Mouse (Mus musculus) embryonic facial prominence, embryonic 15.5 days (tissue): ENCODE data around the gene Ndufaf4. TPM values are rescaled to one million over a fixed set of nuclear protein-coding genes. Genes with fewer than 3 reads are reported as not detected.
"Not testable (repeated sequence)": the region's sequence is repeated elsewhere in the genome, so short reads cannot be mapped to it uniquely, and the experiment has no call there.

Source experiments
- ATAC-seq: fragments of 200-750 bp; cut with Nextera tagmentation; 2 replicates; pipeline ENCODE4 v1.8.0; 2017; ENCODE audit warnings: low read depth, moderate TSS enrichment; ENCODE audit not compliant: insufficient number of reproducible peaks, low FRiP score, low TSS enrichment
- H3K27ac ChIP-seq: fragments of 300-500 bp; sonication (generic); replicated peaks from 2 replicates; pipeline ENCODE4 v1.5.1; 2015; ENCODE audit warnings: mild to moderate bottlenecking, inconsistent platforms
- H3K27me3 ChIP-seq: fragments of 300-500 bp; sonication (generic); 2 replicates; pipeline ENCODE4 v1.6.1; 2015; ENCODE audit warnings: inconsistent platforms
- H3K36me3 ChIP-seq: fragments of 300-500 bp; sonication (generic); 2 replicates; pipeline ENCODE4 v1.6.1; 2015; ENCODE audit warnings: mild to moderate bottlenecking, inconsistent platforms
- H3K4me1 ChIP-seq: fragments of 300-500 bp; sonication (generic); 2 replicates; pipeline ENCODE4 v1.6.1; 2015; ENCODE audit warnings: inconsistent platforms
- H3K4me2 ChIP-seq: fragments of 300-500 bp; sonication (generic); replicated peaks from 2 replicates; pipeline ENCODE4 v1.6.1; 2015; ENCODE audit warnings: mild to moderate bottlenecking, inconsistent platforms
- H3K4me3 ChIP-seq: fragments of 300-500 bp; sonication (generic); replicated peaks from 2 replicates; pipeline ENCODE4 v1.5.1; 2015; ENCODE audit warnings: mild to moderate bottlenecking, inconsistent platforms
- H3K9ac ChIP-seq: fragments of 300-500 bp; sonication (generic); 2 replicates; pipeline ENCODE4 v1.6.1; 2015; ENCODE audit warnings: inconsistent platforms
- H3K9me3 ChIP-seq: fragments of 300-500 bp; sonication (generic); replicated peaks from 2 replicates; pipeline ENCODE4 v1.6.1; 2016; ENCODE audit warnings: inconsistent platforms
- WGBS: fragments of 180-500 bp; shearing (Covaris S2); methylation state at CpG from one replicate; pipeline ENCODE4 v1.1.7; 2015; 5-methylcytosine and 5-hydroxymethylcytosine counted together
- polyA plus RNA-seq: library from polyadenylated mRNA; unstranded; fragments of >200 nt; fragmentation: Nextera tagmentation; extraction: Ambion mirVana; gene quantifications from 2 replicates; pipeline ENCODE4 v1.2.1, GENCODE M21; 2015

The Ndufaf4 gene
- 38.8 and 40.6 TPM in 2 replicates for polyA plus RNA-seq

DNA sequence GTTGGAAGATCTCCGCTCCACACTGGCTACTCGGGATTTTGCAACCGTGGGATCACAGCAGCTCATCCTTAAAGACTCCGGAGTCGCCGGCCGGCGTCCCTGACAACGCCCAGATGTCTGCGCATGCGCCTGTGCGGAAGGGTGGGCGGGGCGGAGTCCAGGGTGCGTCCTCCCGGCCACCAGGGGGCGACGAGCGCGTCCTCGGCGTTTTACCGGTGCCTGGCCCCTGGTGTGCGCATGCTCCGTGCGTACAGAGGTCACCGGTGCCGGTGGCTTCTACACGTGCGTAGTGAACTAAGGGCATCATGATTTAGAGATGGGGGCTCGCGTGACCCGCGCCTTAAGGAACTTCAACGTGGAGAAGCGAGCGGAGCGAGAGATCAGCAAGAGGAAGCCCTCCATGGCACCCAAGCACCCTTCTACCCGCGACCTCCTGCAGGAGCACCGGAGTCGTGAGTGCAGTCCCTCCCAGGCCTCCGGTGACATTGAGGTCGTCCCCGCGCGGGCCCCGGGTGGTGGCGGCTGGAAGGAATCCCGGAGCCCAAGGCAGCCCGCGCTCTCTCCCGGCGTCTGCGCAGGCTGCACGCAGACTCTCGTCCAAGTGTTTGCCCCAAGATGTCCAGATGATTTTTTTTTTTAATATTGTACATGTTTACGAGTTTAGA lies at the start of gene Ndufaf4:
Ndufaf4 (plus strand) TSS at position 233 of the 665 bp plus-strand sequence.
- no peaks in the 10 kb centered on the region for H3K9me3 ChIP-seq
- peak within 1 kb of the TSS; percentile 86 for H3K4me3 ChIP-seq
- H3K4me2 ChIP-seq: peak within 1 kb of the TSS; percentile 81
- H3K36me3 ChIP-seq: peaks cover 8% of the 10 kb centered on the region; the same call in 1 of the 2 replicates
- WGBS: under 1% methylated on average over 58 of the region's 58 CpGs
- peaks cover 10% of the 10 kb centered on the region for H3K4me1 ChIP-seq
- peak; percentile 97 for ATAC-seq
- no peaks in the 10 kb centered on the region for H3K27me3 ChIP-seq
- H3K27ac ChIP-seq: peak within 1 kb of the TSS; percentile 44; the same call in 1 of the 2 replicates
- peak within 1 kb of the TSS; percentile 80 for H3K9ac ChIP-seq

DNA sequence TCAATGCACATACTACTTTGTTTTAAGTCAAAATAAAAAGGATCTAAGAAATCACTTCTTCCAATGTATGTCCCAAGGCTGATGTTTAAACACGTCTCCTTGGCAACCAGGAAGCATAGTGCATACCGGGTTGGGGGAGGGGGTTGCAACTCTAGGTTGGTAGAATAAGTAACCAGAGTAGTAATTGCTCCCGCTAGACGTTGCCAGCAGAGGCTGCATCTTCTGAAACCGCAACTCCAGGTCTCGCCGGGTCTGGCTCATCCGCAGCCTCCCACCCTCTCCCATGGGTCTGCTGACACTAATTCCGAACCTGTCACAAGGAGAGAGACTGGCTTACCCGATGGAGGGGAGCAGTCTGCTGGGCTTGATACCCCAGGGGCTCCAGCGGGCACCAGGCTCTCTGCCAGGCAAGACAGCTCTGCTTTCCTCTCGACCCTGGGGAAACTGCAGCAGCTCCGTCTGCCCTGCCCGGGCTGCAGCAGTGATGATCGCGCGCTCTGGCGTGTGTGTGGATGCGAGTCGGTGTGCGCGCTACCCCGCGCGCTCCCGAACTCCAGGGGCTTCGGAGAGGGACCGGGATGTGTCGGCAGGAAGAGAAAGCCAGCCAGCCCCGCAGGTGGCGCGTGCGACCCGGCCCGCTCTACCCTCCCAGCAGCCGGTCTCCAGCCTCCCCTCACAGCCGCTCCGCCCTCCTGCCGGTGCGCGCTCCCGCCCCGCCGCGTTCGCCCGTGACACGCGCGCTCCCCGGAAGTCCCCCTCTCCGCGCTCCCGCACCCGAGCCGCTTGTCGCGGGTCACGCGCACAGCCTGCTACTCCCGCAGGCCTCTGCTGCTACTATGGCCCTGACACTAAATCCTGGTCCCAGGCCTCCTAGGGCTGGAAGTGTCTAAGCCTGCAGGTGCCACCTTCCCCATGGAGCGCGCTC lies 47.2 kb upstream of the Ndufaf4 start, which contains the start of gene Klhl32:
Klhl32 (minus strand) TSS at position 724 of the 925 bp plus-strand sequence.
- WGBS: under 1% methylated on average over 52 of the region's 63 CpGs
- no peak within 1 kb of the TSS; the same call in 1 of the 2 replicates for H3K27ac ChIP-seq
- H3K4me2 ChIP-seq: peak within 1 kb of the TSS; percentile 92
- ATAC-seq: peak; percentile 87
- no peaks in the 10 kb centered on the region for H3K9me3 ChIP-seq
- H3K9ac ChIP-seq: peak within 1 kb of the TSS; percentile 41
- no peaks in the 10 kb centered on the region for H3K36me3 ChIP-seq
- H3K4me3 ChIP-seq: peak within 1 kb of the TSS; percentile 73
- no peaks in the 10 kb centered on the region for H3K4me1 ChIP-seq
- H3K27me3 ChIP-seq: no peaks in the 10 kb centered on the region

DNA sequence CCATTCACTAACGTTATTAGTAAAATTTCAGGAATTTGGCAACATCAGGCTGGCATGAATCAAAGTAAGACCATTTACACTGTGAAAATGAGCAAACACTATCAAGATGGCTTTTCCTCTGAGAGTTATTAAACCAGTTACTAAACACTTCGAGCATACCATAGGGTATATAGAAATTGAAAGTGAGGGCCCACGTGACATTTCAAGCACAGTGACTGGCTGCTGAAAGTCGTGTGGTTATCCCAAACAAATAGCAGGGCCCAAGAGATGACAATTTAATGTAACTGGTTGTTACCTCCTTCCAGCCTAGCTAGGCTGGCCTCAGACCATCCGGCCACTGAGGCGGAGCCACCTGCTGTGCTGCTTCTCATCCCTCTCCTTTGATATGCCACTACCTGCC lies 32.2 kb upstream of the Ndufaf4 start:
- Histone ChIP-seq H3K4me3 (no peak overlapping the region), H3K27me3 (no peaks in the 10 kb centered on the region), H3K4me2 (no peak overlapping the region), H3K4me1 (no peaks in the 10 kb centered on the region), H3K36me3 (no peaks in the 10 kb centered on the region), H3K9ac (no peak overlapping the region), H3K9me3 (no peaks in the 10 kb centered on the region), H3K27ac (no peak overlapping the region)
- no peak for ATAC-seq
- 42% methylated on average over 6 of the region's 6 CpGs for WGBS

DNA sequence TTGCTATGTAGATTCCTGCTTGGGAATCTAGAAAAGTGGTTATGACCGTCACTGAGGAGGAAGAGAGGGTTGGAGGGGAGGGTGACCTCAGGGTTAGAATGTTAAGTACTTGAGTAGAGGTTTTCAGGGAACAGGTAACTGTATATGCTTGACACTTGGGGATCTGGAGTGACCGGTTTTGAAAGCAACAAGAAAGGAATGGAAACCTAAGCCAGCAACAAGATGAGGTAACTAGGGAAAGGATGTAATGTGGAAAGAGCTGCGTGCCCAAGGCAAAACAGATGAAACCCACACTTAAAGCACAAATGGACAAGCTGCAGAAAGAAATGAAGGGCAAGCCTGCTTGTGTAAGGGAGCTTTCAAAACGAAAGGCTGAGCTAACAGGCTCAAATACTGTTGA lies 28.7 kb upstream of the Ndufaf4 start:
- Histone ChIP-seq H3K27me3 (no peaks in the 10 kb centered on the region), H3K36me3 (no peaks in the 10 kb centered on the region), H3K9ac (no peak overlapping the region), H3K4me1 (no peaks in the 10 kb centered on the region), H3K4me3 (no peak overlapping the region), H3K4me2 (no peak overlapping the region), H3K9me3 (no peaks in the 10 kb centered on the region), H3K27ac (no peak overlapping the region)
- WGBS: 24% methylated on average over 4 of the region's 4 CpGs
- no peak for ATAC-seq

DNA sequence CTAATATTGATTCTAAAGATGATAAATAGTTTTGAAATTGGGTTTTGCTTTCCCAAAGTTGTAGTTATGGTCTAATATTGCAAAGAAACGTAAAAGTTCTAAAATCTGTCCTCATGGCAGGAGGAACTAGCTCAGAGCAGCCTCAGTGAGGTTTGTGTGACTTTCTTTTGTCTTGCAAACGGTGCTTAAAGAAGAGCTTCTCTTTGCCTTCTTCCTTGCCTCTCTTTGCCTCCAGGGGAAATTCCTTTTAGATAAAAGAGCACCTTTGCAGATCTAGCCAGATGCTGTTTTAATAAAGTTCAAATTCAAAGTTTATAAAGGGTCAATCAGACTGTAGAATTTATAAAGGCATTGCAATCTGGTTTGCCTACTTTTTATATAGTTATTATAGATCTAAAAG lies 8.5 kb upstream of the Ndufaf4 start:
- not testable (repeated sequence) for H3K4me2 ChIP-seq, H3K9ac ChIP-seq, ATAC-seq, H3K36me3 ChIP-seq, H3K27ac ChIP-seq, H3K27me3 ChIP-seq, H3K4me1 ChIP-seq, H3K4me3 ChIP-seq, H3K9me3 ChIP-seq
- 21% methylated on average over 2 of the region's 2 CpGs for WGBS

DNA sequence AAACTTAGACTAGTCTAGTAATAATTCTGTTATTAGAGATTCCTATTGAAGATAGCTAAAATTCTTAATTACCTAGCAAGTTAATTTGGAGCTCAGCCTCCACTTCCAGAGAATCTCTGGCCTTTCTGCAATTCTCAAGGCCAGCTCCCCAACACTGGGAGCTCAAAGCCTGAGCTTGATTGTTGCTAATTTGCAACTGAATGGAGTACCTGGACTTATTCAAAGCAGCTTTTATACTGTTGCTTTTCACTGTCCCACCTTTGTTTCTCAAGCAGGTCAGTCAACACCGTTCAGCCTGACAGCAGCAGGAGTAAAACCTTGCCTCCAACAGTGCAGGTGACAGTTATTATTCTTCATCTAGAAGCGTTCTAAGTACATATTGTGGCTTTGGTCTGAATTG lies 5.6 kb upstream of the Ndufaf4 start:
- H3K27me3 ChIP-seq, H3K4me1 ChIP-seq, H3K4me3 ChIP-seq, ATAC-seq, H3K27ac ChIP-seq, H3K36me3 ChIP-seq, H3K9me3 ChIP-seq, H3K9ac ChIP-seq, H3K4me2 ChIP-seq: not testable (repeated sequence)
- WGBS: 80% methylated on average over 2 of the region's 2 CpGs

DNA sequence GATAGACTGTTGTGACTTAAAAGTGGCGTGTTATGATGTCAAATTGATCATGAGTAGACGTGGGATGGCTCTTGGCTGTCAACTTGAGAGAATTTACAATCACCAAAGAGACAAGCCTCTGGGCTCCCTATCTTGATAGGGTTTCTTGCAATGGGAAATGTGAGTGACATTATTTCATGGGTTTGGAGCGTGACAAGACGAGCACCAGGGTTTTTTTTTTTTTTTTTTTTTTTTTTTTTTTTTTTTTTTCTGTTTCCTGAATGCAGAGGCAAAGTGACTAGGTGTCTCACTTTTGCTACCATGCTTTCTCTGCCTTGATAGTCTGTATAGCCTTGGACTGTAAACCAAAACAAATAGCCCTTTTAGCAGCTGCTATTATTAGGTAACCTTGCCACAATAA lies 3.3 kb upstream of the Ndufaf4 start:
- Histone ChIP-seq H3K27ac (no peak overlapping the region), H3K9me3 (no peaks in the 10 kb centered on the region), H3K27me3 (no peaks in the 10 kb centered on the region), H3K4me3 (no peak overlapping the region), H3K9ac (no peak overlapping the region), H3K36me3 (no peaks in the 10 kb centered on the region), H3K4me2 (no peak overlapping the region), H3K4me1 (peaks cover 10% of the 10 kb centered on the region)
- 65% methylated on average over 4 of the region's 4 CpGs for WGBS
- no peak for ATAC-seq

DNA sequence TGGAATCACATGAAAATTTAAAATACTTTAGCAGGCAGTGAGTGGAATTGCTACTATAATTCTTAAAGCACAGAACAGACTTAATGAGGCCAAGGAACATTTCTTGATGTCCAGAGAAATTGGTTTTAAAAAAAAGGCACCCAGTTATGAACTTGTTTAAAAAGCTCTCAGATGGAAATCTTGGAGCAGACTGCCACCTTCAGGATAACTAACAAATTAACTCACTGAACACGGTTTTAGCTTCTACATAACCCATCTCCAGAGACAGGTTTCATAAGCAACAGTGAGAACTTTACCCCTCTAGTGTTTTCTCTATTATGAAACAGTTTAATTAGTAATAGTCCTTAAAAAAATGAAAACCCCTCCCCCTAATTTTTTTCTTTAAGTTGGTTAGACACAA lies 1.1 kb upstream of the Ndufaf4 start:
- Histone ChIP-seq H3K4me3 (no peak overlapping the region), H3K27ac (no peak overlapping the region), H3K9me3 (no peaks in the 10 kb centered on the region), H3K36me3 (0 out of 2 replicates have a peak, but pooled peaks cover 3% of the 10 kb centered on the region), H3K27me3 (no peaks in the 10 kb centered on the region), H3K9ac (no peak overlapping the region), H3K4me2 (peak overlapping the region; percentile 81), H3K4me1 (peaks cover 10% of the 10 kb centered on the region)
- no peak for ATAC-seq
- 2% methylated on average over 1 of the region's 1 CpGs for WGBS

DNA sequence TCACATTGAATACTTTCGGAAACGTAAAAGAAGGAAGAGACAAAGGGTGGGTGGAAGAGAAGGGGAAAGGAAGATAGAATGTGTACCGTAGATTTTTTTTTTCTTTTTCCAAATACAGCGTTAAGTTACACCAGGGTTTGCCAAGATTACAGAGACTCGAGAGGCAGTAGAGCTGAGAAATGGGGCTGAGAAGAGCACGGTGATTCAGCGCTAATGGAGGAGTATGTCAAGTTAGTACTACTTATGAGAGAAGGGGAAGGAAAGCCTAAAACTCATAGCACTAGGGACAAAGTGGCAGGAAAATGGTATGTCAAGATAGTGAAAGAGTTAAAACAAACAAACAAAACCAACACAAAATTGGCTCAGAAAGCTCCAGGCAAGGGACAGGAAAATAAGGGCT lies 532 bp upstream of the Ndufaf4 start:
- Histone ChIP-seq H3K27me3 (no peaks in the 10 kb centered on the region), H3K27ac (no peak overlapping the region), H3K9me3 (no peaks in the 10 kb centered on the region), H3K4me3 (peak overlapping the region; percentile 86), H3K36me3 (0 out of 2 replicates have a peak, but pooled peaks cover 5% of the 10 kb centered on the region), H3K9ac (no peak overlapping the region), H3K4me1 (peaks cover 10% of the 10 kb centered on the region), H3K4me2 (peak overlapping the region; percentile 81)
- ATAC-seq: no peak; the same call in 1 of the 2 replicates
- 20% methylated on average over 7 of the region's 7 CpGs for WGBS

DNA sequence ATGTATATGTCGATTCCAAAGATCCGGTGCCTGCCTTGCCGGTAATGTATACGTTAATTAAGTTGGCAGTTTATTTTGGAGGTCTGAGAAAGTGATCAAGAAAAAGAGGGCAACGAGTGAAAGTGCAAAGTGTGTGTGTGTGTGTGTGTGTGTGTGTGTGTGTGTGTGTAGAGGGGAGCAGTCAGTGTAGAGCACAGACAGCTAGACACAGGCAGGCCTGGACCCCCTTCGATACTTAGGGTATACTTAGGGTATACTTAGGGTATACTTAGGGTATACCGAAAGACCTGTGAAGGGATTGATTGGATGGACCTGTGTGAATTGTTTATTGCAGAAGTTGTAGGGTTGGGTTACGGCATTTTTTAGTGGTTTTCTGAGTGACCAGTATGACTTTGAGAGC lies 753 bp downstream of the Ndufaf4 start:
- H3K4me3 ChIP-seq: peak overlapping the region; percentile 86
- ATAC-seq: no peak
- H3K36me3 ChIP-seq: peaks cover 11% of the 10 kb centered on the region; the same call in 1 of the 2 replicates
- peak overlapping the region; percentile 80 for H3K9ac ChIP-seq
- H3K4me2 ChIP-seq: peak overlapping the region; percentile 81
- peaks cover 10% of the 10 kb centered on the region for H3K4me1 ChIP-seq
- H3K27me3 ChIP-seq: no peaks in the 10 kb centered on the region
- no peak overlapping the region for H3K27ac ChIP-seq
- WGBS: 17% methylated on average over 8 of the region's 8 CpGs
- H3K9me3 ChIP-seq: no peaks in the 10 kb centered on the region

DNA sequence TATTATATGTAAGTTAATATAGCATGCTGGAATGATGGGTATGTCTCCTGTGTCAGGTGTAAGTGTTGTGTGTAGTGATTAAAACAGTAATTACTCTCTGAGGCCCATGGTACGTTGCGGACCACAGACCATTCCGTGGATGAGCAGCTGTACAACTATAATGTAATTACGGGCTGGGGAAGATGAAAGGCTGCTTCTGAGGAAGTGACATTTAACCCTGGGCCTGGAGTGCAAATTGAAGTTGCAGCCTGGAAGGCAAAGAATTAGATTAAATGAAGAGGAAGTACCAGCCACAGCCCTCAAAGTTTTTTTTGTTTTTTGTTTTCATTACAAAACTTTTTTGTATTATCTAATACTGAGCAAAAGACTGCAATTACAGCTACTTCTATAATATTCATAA lies 1.3 kb downstream of the Ndufaf4 start:
- H3K4me2 ChIP-seq: peak overlapping the region; percentile 81
- no peak overlapping the region for H3K27ac ChIP-seq
- H3K36me3 ChIP-seq: peaks cover 11% of the 10 kb centered on the region; the same call in 1 of the 2 replicates
- peak overlapping the region; percentile 86 for H3K4me3 ChIP-seq
- H3K9ac ChIP-seq: peak overlapping the region; percentile 80; the same call in 1 of the 2 replicates
- ATAC-seq: no peak
- H3K9me3 ChIP-seq: no peaks in the 10 kb centered on the region
- 13% methylated on average over 4 of the region's 4 CpGs for WGBS
- no peaks in the 10 kb centered on the region for H3K27me3 ChIP-seq
- H3K4me1 ChIP-seq: peaks cover 10% of the 10 kb centered on the region
